Mouse (Mus musculus) gastrocnemius, adult 8-10 months (tissue): ENCODE results near the gene Mpp4. TPM values are rescaled to one million over a fixed set of nuclear protein-coding genes. Genes with fewer than 3 reads are reported as not detected.

Experiments
- DNase-seq, 2 experiments: peaks; one replicate each; pipeline ENCODE4 v3.0.0; 2022; ENCODE audit warnings: low spot score in 2 of 2
- total RNA-seq, 4 experiments: library from RNA; stranded (reverse); gene quantifications; 2 replicates each; pipeline ENCODE4 v1.2.4; 2022

The Mpp4 gene
- total RNA-seq, 4 experiments from 2014 or later = 0.11 to 0.13 TPM; not detected in 2

GRCm38 (mm10) chr1:59167654-59168425 lies 4.7 kb upstream of the Mpp4 start:
- no peak for DNase-seq

- no peak for DNase-seq
Observed at GRCm38 (mm10) chr1:59166232-59166905, 3.2 kb upstream of the Mpp4 start.

GRCm38 (mm10) chr1:59163918-59164317 lies 729 bp upstream of the Mpp4 start:
- DNase-seq = no peak

GRCm38 (mm10) chr1:59162309-59163024 lies 722 bp downstream of the Mpp4 start:
- no peak for DNase-seq

- DNase-seq = no peak
Observed at GRCm38 (mm10) chr1:59161396-59161795, 1.8 kb downstream of the Mpp4 start.

- DNase-seq = no peak
Observed at GRCm38 (mm10) chr1:59160871-59161270, 2.3 kb downstream of the Mpp4 start.

- no peak for DNase-seq
Observed at GRCm38 (mm10) chr1:59159136-59159535, 4.1 kb downstream of the Mpp4 start.

GRCm38 (mm10) chr1:59158498-59158897 lies 4.7 kb downstream of the Mpp4 start:
- no peak for DNase-seq

GRCm38 (mm10) chr1:59157846-59158245 lies 5.3 kb downstream of the Mpp4 start:
- no peak for DNase-seq

- no peak for DNase-seq
Observed at GRCm38 (mm10) chr1:59152346-59152745, 10.8 kb downstream of the Mpp4 start.

GRCm38 (mm10) chr1:59150542-59150941 lies 12.6 kb downstream of the Mpp4 start:
- DNase-seq = no peak

GRCm38 (mm10) chr1:59144543-59144942 lies 18.6 kb downstream of the Mpp4 start:
- no peak for DNase-seq

- peak; percentile 46 to 51 for DNase-seq
Observed at GRCm38 (mm10) chr1:59142809-59143208, 20.4 kb downstream of the Mpp4 start.

- DNase-seq = no peak
Observed at GRCm38 (mm10) chr1:59134419-59134818, 28.8 kb downstream of the Mpp4 start.

- DNase-seq = no peak
Observed at GRCm38 (mm10) chr1:59128879-59129278, 34.3 kb downstream of the Mpp4 start.

- no peak for DNase-seq
Observed at GRCm38 (mm10) chr1:59125558-59125957, 37.6 kb downstream of the Mpp4 start.

GRCm38 (mm10) chr1:59119720-59120457 lies 43.3 kb downstream of the Mpp4 start, which contains the start of gene Tmem237:
Tmem237 (minus strand) TSS chr1:59120408.
- peak; percentile 75 to 85 for DNase-seq

- DNase-seq = no peak
Observed at GRCm38 (mm10) chr1:59110524-59110923, 52.7 kb downstream of the Mpp4 start.

GRCm38 (mm10) chr1:59102071-59102470 lies 61.1 kb downstream of the Mpp4 start:
- DNase-seq = no peak

GRCm38 (mm10) chr1:59101020-59101419 lies 62.2 kb downstream of the Mpp4 start:
- DNase-seq = no peak

GRCm38 (mm10) chr1:59094705-59095104 lies 68.5 kb downstream of the Mpp4 start, which contains the start of gene C2cd6:
C2cd6 (minus strand) TSS chr1:59094900.
- no peak for DNase-seq
